Mouse (Mus musculus) retina, postnatal 1 day (tissue): Measurements from ENCODE around the gene Cfap70.

Experiments
- DNase-seq: peaks from one replicate; pipeline ENCODE4 v3.0.0-alpha.2; 2012

Cfap70 gene

GRCm38 (mm10) chr14:20422257-20422656, 29.8 kb downstream of the Cfap70 start:
- DNase-seq = no peak

DNA sequence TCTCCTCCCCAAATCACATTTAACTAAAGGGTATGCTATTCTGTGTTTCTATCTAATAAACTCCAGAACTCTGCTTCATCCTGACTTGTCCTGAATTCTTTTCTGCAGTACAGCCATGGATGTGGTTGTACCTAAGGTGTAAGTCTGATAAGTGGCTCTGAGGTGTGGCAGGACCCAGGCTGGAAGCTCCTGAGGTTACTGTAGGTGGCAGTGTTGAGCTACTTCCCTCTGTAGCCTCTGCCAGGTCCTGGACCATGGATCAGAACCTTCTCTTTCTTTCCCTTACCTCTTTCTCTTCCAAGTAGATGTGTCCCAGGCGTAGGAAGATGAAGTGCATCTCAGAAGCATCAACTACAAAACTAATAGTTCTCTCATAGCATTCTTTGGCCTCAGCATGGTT, 52.0 kb downstream of the Cfap70 start:
- peak; percentile 53 for DNase-seq

- no peak for DNase-seq
These were observed 53.2 kb downstream of the Cfap70 start for GRCm38 (mm10) chr14:20398864-20399263.

DNA sequence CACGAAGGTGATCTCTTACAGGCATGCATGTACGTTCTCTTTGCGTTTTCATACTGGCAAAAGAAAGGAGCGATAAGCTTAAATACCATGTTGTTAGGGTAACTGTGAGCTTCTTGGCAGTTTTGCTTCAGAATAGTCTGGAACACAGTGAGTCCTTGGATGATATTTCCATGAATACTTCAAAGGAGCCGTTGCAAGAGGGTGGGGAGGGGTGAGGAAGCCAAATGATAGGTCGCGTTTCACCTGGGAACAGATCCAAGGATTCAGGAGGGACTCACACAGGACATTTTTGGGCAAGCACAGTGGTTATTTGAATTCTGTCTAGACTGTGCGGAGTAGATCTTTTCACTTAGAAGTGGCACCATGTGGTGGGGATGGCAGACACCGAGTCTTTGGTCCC, 54.8 kb downstream of the Cfap70 start:
- DNase-seq = no peak

DNA sequence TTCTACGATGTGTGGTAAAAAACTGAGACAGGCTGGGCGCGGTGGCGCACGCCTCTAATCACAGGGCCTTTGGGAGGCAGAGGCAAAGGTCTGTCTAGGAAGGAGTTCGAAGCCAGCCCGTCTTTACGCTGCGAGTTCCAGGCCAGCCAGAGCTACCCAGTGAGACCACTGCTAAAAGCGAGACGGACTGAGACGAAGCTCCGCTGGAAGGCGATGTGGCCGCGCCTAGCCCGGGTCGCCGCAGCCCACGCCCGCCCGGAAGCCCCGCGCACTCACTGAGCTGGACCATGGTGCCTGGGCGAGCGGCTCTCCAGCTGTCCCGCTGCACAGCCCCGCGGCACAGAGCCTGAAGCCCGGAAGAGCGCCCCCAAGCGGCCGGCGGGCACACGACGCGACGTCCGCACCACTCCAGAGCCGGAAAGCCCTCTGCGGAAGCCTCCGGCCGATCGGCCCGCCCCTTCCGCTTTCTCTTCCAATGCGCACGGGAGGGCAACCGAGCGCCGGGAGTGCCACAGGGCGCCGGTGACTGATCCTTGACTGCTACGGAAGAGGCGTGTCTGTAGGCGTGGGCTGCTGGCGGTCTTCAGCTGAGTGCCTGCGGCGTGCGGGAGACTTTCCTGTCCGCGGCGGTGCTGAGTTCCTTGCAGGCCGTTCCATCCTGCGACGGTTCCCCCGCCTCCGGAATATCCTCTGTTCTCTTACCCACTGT, 58.7 kb downstream of the Cfap70 start, which contains the start of gene Mrps16:
TSS of gene Mrps16 (minus strand) at position 430 of the 709 bp plus-strand sequence.
- DNase-seq = peak; percentile 99

GRCm38 (mm10) chr14:20392326-20392725, 59.7 kb downstream of the Cfap70 start:
- no peak for DNase-seq

DNA sequence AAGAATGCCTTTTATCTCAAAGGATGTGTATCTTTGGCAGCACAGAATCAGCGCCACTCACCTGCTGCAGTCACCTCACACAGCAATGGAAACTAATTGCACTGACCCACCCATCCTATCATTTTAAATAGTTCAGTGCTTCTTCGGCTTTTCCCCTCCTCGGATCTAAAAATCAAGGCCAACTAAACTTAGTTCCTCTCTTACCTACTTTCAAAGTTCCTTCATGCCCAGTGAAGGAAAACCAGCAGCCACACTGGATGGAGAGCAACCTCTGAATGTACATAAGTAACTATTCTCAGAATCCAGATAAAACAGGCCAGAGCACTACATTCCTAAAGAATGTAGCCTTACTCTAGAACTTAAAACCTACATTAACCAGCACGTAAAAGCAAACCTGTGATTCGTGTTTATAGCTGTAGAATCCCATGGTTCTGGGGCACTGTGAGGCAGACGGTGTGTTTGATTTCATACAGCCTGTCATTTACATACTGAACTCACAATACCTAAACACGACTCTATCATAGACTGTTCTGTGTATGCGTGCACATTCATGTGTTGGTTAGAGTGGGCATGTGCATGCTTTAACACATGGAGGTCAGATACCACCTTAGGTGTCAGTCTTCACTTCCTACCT, 62.5 kb downstream of the Cfap70 start:
- no peak for DNase-seq

DNA sequence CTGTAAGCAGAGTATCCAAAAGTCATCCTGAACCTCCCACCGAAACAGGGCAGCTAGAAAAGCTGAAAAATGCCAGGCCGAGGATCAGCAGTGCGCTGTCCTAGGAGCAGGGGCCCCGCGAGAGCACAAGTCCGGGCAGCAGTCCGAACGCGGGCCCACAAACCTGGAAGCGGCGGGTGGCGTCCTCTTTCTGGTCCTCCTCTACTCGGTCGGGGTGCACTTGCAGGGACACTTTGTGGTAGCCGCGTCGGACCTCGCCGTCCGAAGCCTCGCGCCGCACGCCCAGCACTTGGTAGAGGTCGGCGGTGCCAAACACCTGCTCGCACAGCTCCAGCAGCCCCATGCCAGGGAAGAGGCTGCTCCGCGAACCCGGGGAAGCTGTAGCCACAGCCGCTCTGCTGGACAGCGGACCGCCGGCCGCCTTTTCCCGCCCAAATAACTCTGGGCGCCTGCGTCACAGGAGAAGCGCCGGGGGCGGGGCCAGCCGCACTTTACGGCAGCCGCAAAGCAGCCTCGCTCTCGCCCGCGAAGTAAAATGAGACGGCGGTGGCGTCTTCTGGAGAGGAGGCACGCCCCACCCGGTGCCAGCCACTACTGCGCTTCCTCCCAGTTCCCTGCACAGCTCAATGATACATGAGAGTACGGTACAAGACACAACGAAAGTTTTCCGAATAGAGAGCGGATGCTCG, 63.4 kb downstream of the Cfap70 start, which contains the start of gene Dnajc9:
TSS of gene Dnajc9 (minus strand) at position 470 of the 689 bp plus-strand sequence.
- DNase-seq = peak; percentile 95

- no peak for DNase-seq
These were observed 72.1 kb downstream of the Cfap70 start for GRCm38 (mm10) chr14:20379753-20380430.

DNA sequence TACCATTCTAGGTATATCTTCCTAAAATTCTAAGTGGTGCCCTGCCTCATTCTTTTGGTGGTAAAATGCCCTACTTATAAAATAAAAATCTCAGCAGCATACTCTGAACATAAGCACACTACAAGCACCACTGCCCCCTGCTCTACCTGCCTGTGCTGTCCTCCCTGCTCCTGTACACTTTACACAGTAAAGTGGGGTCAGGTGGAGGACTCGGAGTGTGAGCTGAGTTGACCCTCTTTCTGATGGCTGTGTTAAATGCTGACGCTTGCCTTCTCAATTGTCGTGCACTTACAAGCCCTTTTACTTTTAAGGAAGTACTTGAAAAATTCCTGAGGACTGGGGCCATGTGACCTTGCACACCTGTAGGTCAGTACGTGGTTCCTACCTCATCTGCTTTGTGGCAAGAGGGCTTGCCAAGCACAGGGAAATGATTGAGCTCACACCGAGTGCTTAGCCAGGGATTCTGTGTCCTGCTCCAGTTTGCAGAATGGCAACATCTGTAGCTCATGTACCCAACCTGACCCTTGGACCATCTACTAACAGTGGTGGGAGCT, 72.9 kb downstream of the Cfap70 start:
- no peak for DNase-seq

DNA sequence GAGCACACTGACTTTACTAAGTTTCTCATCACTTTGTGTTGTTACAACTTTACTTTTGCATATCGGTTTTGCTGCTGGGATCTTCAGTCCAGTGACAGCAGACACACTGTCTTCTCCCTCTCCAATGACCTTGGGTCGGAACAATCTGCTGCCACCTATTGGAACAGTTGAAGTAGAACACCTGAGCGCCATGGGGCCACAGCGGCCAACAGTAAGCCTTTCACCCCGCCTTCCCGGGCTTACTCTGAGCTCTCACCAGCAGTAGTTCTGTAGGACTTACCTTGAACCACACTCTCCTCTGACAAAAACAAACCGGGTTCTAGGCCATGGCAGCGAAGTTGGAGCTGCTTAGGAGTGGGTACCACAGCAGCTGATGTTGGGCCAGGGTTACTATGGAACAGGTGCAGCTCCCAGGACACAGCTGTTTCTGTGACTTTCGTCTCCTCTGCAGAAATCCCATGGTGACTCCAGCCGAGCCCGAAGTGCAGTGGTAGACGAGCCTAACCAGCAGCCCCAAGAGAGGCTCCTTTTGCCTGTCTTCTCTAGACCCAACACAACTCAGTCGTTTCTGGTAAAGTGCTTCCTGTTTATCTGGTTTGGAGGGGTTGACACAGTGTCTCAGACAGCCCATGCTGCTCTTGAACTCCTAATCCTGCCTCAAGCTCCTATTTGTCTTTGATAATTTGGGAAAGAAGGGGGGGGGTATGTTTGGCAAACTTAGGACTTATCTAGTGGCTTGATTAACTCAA, 73.5 kb downstream of the Cfap70 start:
- DNase-seq = peak; percentile 68

GRCm38 (mm10) chr14:20377112-20377521, 74.9 kb downstream of the Cfap70 start:
- no peak for DNase-seq

GRCm38 (mm10) chr14:20371854-20372253, 80.2 kb downstream of the Cfap70 start:
- DNase-seq = no peak

DNA sequence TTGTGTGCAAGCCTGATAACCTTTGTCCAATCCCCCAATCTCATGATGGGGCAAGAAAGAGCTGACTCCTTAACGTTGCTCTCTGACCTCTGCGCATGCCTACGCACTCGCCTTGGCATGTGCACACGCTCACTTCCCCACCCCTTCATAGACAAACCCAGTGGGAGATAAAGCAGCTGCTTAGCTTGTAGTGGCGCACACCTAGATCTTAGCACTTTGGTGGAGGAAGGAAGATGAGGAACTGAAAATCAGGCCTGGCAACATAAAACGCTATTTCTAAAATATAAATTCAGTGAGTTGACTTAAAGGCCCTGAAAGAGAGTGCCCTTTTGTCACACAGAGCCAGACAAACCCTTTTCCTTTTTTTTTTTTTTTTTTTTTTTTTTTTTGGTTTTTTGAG, 81.2 kb downstream of the Cfap70 start:
- no peak for DNase-seq

DNA sequence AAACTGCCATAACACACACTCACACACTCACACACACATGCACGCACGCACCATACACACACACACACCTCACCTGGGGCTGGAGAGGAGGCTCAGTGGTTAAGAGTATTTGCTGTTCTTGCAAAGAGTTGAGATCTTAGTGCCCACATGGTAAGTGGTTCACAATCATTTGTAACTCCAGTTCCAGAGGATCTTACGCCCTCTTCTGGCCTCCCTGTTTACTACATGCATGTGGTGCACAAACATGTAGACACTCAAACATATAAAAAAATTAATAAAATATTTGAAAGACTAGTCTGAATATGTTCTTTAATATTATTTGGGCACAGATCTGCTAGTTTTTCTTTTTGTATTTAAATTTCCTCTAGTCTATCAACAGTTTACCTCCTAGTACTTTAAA, 83.8 kb downstream of the Cfap70 start:
- DNase-seq = peak; percentile 10

DNA sequence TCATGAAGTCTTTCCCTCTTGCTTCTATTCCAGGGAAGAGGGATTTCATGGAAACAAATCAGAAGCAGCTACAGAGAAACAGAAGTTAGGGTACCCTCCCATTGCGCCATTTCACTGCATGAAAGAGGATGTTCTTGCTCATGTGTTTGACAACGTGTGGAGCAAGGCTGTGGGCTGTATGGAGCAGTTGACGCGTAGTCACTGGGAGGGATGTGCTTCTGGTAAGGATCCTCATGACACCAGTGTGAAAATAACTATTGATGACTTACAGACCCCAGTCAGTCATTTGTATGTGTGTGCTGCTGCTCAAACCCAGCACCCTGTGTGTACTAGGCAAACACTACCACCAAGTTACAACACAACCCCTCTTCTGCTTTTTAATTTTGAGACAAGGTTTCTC, 88.8 kb downstream of the Cfap70 start:
- DNase-seq = no peak

- DNase-seq = peak; percentile 99
These were observed 104.0 kb downstream of the Cfap70 start, which contains the start of the genes Ecd and Fam149b for GRCm38 (mm10) chr14:20347991-20348541. Gene Ecd (minus strand): TSS chr14:20348121. Gene Fam149b (plus strand): TSS chr14:20348162.

- no peak for DNase-seq
These were observed 104.5 kb downstream of the Cfap70 start for GRCm38 (mm10) chr14:20347441-20347990.

DNA sequence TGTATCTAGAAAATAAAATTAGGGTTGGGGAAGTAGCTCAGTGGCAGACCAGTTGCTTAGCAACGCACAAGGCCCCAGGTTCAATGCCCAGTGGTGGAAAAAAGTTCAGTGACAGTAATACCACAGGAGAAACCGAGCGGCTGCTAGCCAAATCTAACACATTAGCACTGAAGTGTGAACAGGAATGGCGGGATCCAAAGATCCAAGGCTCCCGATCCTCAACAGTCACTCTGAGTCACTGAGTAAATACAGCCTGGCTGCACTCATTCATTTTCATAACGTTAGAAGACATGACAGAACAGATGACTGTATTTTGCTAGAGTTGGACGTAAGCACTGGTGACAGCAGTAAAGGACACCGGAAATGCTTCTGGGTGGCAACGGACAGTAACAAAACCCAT, 106.1 kb downstream of the Cfap70 start:
- no peak for DNase-seq
